ENCODE assay signal across 11 mouse cellular contexts in the genomic region with DNA sequence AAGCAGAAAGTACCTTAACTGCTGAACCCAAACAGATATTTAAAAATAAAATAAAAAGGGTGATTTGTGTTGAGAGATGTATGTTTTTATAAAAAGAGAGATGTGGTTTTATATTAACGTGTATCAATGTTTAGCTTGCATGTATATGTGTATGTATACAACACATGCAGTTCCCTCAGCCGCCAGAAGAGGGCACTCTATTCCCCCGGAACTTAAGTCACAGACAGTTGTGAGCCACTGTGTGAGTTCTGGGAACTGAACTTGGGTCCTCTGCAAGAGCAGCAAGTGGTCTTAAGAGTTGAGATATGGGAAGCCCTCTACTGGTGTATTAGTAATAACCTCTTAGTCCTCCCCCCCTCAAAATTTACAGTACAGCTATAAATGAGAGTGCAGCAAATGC.
A peak's percentile ranks its signal among the peaks of the same experiment; 100 is the strongest.
DNase-seq lines count a peak whose midpoint lies in the region; ATAC-seq and TF ChIP-seq lines count a peak whose summit lies in the region.
"Had no signal": no experiment of that assay in that cellular context is flagged by ENCODE, and none has a peak within 500 bp of the region (broad histone marks: within the 10 kb centered on the region; RNA-seq: fewer than 3 reads in every experiment).

No protein-coding gene starts in this region.

- ATAC-seq in liver, embryonic 11.5 days (replicated peaks; ENCODE audit: low FRiP score), result no peak
- no peak for ATAC-seq in neural tube, embryonic 15.5 days (ENCODE audit: low FRiP score)

- H3K4me3 ChIP-seq in liver, embryonic 11.5 days (ENCODE audit: low read depth, low read length), result no peak overlapping the region
- H3K4me3 ChIP-seq in ES-E14 (ENCODE audit: insufficient read depth in 1 of 2, low read depth in 1 of 2, low read length in 2 of 2, poor library complexity in 1 of 2, severe bottlenecking in 1 of 2), result no peak overlapping the region
- no peak overlapping the region for H3K4me3 ChIP-seq in bone marrow macrophage, adult 2 months (ENCODE audit: insufficient read depth, low read length)
- no peak overlapping the region for H3K4me3 ChIP-seq in small intestine, adult 2 months (ENCODE audit: low read depth, low read length)
- no peak overlapping the region for H3K4me3 ChIP-seq in neural tube, embryonic 15.5 days (replicated peaks)
- H3K4me3 ChIP-seq: hindbrain, embryonic 13.5 days; limb, embryonic 15.5 days; neural tube, embryonic 12.5 days had no signal

- no peak overlapping the region for H3K4me2 ChIP-seq in liver, embryonic 11.5 days
- H3K4me2 ChIP-seq in neural tube, embryonic 15.5 days, result no peak overlapping the region
- H3K4me2 ChIP-seq: hindbrain, embryonic 13.5 days; limb, embryonic 15.5 days; neural tube, embryonic 12.5 days had no signal

- no peak overlapping the region for H3K9ac ChIP-seq in liver, embryonic 11.5 days (ENCODE audit: low read depth, low read length)
- no peak overlapping the region for H3K9ac ChIP-seq in ES-E14 (ENCODE audit: insufficient read depth, low read depth, low read length, poor library complexity, severe bottlenecking)
- no peak overlapping the region for H3K9ac ChIP-seq in neural tube, embryonic 15.5 days (replicated peaks)
- H3K9ac ChIP-seq: hindbrain, embryonic 13.5 days; limb, embryonic 15.5 days; neural tube, embryonic 12.5 days had no signal

- no peak for TF ChIP-seq POLR2A in bone marrow macrophage, adult 2 months (IDR thresholded peaks at IDR 0.05; ENCODE audit: borderline replicate concordance, low read depth, low read length)
- no peak for TF ChIP-seq POLR2A in small intestine, adult 2 months (IDR thresholded peaks at IDR 0.05; ENCODE audit: low read depth, low read length)

- 61% methylated on average over 3 of the region's 3 CpGs for WGBS in liver, embryonic 11.5 days
- 75% methylated on average over 3 of the region's 3 CpGs for WGBS in small intestine, adult 2 months
- 75% methylated on average over 3 of the region's 3 CpGs for WGBS in neural tube, embryonic 15.5 days

- no peaks in the 10 kb centered on the region for H3K4me1 ChIP-seq in liver, embryonic 11.5 days (replicated peaks; ENCODE audit: control insufficient read depth, insufficient read depth, low read length)
- no peaks in the 10 kb centered on the region for H3K4me1 ChIP-seq in ES-E14 (ENCODE audit: control insufficient read depth in 2 of 2, insufficient read depth in 2 of 2, low read length in 2 of 2, poor library complexity in 1 of 2)
- no peaks in the 10 kb centered on the region for H3K4me1 ChIP-seq in bone marrow macrophage, adult 2 months (ENCODE audit: control insufficient read depth, insufficient read depth, low read length)
- H3K4me1 ChIP-seq in small intestine, adult 2 months (ENCODE audit: control insufficient read depth, insufficient read depth, insufficient read length, low read length), result no peaks in the 10 kb centered on the region
- no peaks in the 10 kb centered on the region for H3K4me1 ChIP-seq in neural tube, embryonic 15.5 days
- H3K4me1 ChIP-seq: hindbrain, embryonic 13.5 days; limb, embryonic 15.5 days; neural tube, embryonic 12.5 days had no signal

- H3K9me3 ChIP-seq in liver, embryonic 11.5 days (ENCODE audit: control insufficient read depth, low read length), result peaks cover 7% of the 10 kb centered on the region; the same call in 1 of the 2 replicates
- H3K9me3 ChIP-seq in ES-E14 (ENCODE audit: control insufficient read depth, insufficient read depth, low read depth, low read length), result no peaks in the 10 kb centered on the region
- no peaks in the 10 kb centered on the region for H3K9me3 ChIP-seq in neural tube, embryonic 15.5 days (replicated peaks)
- H3K9me3 ChIP-seq: limb, embryonic 15.5 days had no signal

- TF ChIP-seq CTCF in bone marrow macrophage, adult 2 months (IDR thresholded peaks at IDR 0.05; ENCODE audit: low read depth, low read length), result peak; percentile 62
- TF ChIP-seq CTCF in small intestine, adult 2 months (IDR thresholded peaks at IDR 0.05; ENCODE audit: extremely low read depth, insufficient read length, insufficient replicate concordance, low read depth, low read length), result peak; percentile 64; the same call in 1 of the 2 replicates

- DNase-seq in liver, result peak; percentile 47
- DNase-seq in liver, embryonic 11.5 days (ENCODE audit: low spot score), result no peak
- peak; percentile 59 for DNase-seq in ES-E14 (ENCODE audit: low read depth, low spot score)
- no peak for DNase-seq in adrenal gland, postnatal 4 days (ENCODE audit: low spot score in 2 of 2)
- DNase-seq in adrenal gland, adult 2 months, result no peak

- H3K27ac ChIP-seq in liver, embryonic 11.5 days (ENCODE audit: low read depth, low read length), result no peak overlapping the region
- H3K27ac ChIP-seq in ES-E14 (ENCODE audit: insufficient read depth, low read depth, low read length, poor library complexity, severe bottlenecking), result no peak overlapping the region
- H3K27ac ChIP-seq in bone marrow macrophage, adult 2 months (ENCODE audit: insufficient read depth, low read depth, low read length), result no peak overlapping the region
- no peak overlapping the region for H3K27ac ChIP-seq in small intestine, adult 2 months (ENCODE audit: insufficient read depth, low read depth, low read length)
- no peak overlapping the region for H3K27ac ChIP-seq in neural tube, embryonic 15.5 days (replicated peaks)
- H3K27ac ChIP-seq: hindbrain, embryonic 13.5 days; limb, embryonic 15.5 days; neural tube, embryonic 12.5 days had no signal

- H3K36me3 ChIP-seq in liver, embryonic 11.5 days (ENCODE audit: control insufficient read depth, insufficient read depth, low read length), result peaks cover 18% of the 10 kb centered on the region
- peaks cover 2% of the 10 kb centered on the region; the same call in 1 of the 2 replicates for H3K36me3 ChIP-seq in ES-E14 (ENCODE audit: control insufficient read depth, insufficient read depth, low read length, poor library complexity, severe bottlenecking)
- H3K36me3 ChIP-seq in small intestine, adult 2 months (ENCODE audit: control insufficient read depth, insufficient read depth, low read length), result peaks cover 31% of the 10 kb centered on the region
- peaks cover 26% of the 10 kb centered on the region for H3K36me3 ChIP-seq in neural tube, embryonic 15.5 days

- in situ Hi-C loops in ES-E14 (cut with MboI; ENCODE audit: low sequenced_read_pairs in 2 of 2, unreplicated experiment in 2 of 2), result loop anchor here in 1 of 2 experiments (25.0 kb wide), 1 partner anchor 179 kb away; a partner anchor contains a TSS

- no peaks in the 10 kb centered on the region for H3K27me3 ChIP-seq in liver, embryonic 11.5 days (replicated peaks; ENCODE audit: control insufficient read depth, insufficient read depth, low read length)
- no peaks in the 10 kb centered on the region for H3K27me3 ChIP-seq in small intestine, adult 2 months (ENCODE audit: control insufficient read depth, insufficient read depth, low read length)
- no peaks in the 10 kb centered on the region for H3K27me3 ChIP-seq in neural tube, embryonic 15.5 days (replicated peaks)
- H3K27me3 ChIP-seq: hindbrain, embryonic 13.5 days; limb, embryonic 15.5 days; neural tube, embryonic 12.5 days had no signal

TF ChIP-seq in ES-E14, 5 proteins besides CTCF, POLR2A, EP300 and RAD21:
- TF ChIP-seq ZC3H11A (IDR thresholded peaks at IDR 0.05; ENCODE audit: borderline replicate concordance, low read depth, low read length) (no peak), ZNF384 (IDR thresholded peaks at IDR 0.05; ENCODE audit: low read depth, low read length) (no peak), CHD2 (IDR thresholded peaks at IDR 0.05; ENCODE audit: low read depth, low read length) (no peak), MAFK (IDR thresholded peaks at IDR 0.05; ENCODE audit: insufficient read depth, low read depth, low read length) (no peak), HCFC1 (IDR thresholded peaks at IDR 0.05; ENCODE audit: borderline replicate concordance, insufficient read depth, low read length) (no peak)

Comparison
In these comparisons a context has a peak if more than half of its experiments do, and no peak if none do; other contexts are left out.
1. DNase-seq: peak in liver (single experiment) and ES-E14 (single experiment); none in liver, embryonic 11.5 days (single experiment), adrenal gland, postnatal 4 days (0 of 2) and adrenal gland, adult 2 months (single experiment).